Mouse (Mus musculus) layer of hippocampus, postnatal 25 days (tissue): Measurements from ENCODE around the gene Cldn13. TPM values are rescaled to one million over a fixed set of nuclear protein-coding genes. Genes with fewer than 3 reads are reported as not detected.

Experiments used
- total RNA-seq, 2 experiments: library from RNA; stranded (reverse); gene quantifications; 2 replicates each; pipeline ENCODE4 v1.2.3; 2021

Cldn13 gene
- total RNA-seq, 2 experiments from 2014 or later, result not detected

Other genes starting within 250 kb of the Cldn13 start
- 10 to 100 TPM; 39.9 to 41.8 TPM for gene Limk1, start 226.9 kb downstream of the Cldn13 start, total RNA-seq
- 10 to 100 TPM; 15.8 to 17.5 TPM for gene Eln, start 168.2 kb downstream of the Cldn13 start, total RNA-seq
- not detected for gene Tmem270, start 8.8 kb downstream of the Cldn13 start, total RNA-seq
- gene Mettl27, start 16.8 kb upstream of the Cldn13 start, total RNA-seq, result 1 to 10 TPM; 9.2 to 9.3 TPM
- not detected for gene Cldn4, start 31.4 kb upstream of the Cldn13 start, total RNA-seq
- gene Cldn3, start 70.7 kb upstream of the Cldn13 start, total RNA-seq, result 1 to 10 TPM in 1 of 2 experiments, under 1 TPM in 1; 0.59 to 1.2 TPM
- 10 to 100 TPM; 32.0 to 33.4 TPM for gene Abhd11, start 93.6 kb upstream of the Cldn13 start, total RNA-seq
- gene Stx1a, start 108.0 kb upstream of the Cldn13 start, total RNA-seq, result 100 to 1,000 TPM; 113 to 115 TPM
- 10 to 100 TPM; 43.7 TPM for gene Dnajc30, start 148.7 kb upstream of the Cldn13 start, total RNA-seq
- 10 to 100 TPM; 48.7 to 51.6 TPM for gene Bud23, start 149.4 kb upstream of the Cldn13 start, total RNA-seq
- gene Vps37d, start 162.7 kb upstream of the Cldn13 start, total RNA-seq, result 10 to 100 TPM; 30.4 to 32.8 TPM
- 1 to 10 TPM; 3.1 to 5.8 TPM for gene Mlxipl, start 174.4 kb upstream of the Cldn13 start, total RNA-seq
- 10 to 100 TPM; 32.1 to 34.4 TPM for gene Tbl2, start 234.1 kb upstream of the Cldn13 start, total RNA-seq